Mouse (Mus musculus) v-Abl transformed pro-B cells (cell line): ENCODE measurements around the gene Mpc1.

Experiments
- in situ Hi-C, 2 experiments: fragments of 400-800 bp; cut with MboI; formaldehyde crosslinking; loops; one replicate each; pipeline ENCODE4 v1.15.1; 2025; ENCODE audit not compliant: unreplicated experiment in 2 of 2

Gene Mpc1

DNA sequence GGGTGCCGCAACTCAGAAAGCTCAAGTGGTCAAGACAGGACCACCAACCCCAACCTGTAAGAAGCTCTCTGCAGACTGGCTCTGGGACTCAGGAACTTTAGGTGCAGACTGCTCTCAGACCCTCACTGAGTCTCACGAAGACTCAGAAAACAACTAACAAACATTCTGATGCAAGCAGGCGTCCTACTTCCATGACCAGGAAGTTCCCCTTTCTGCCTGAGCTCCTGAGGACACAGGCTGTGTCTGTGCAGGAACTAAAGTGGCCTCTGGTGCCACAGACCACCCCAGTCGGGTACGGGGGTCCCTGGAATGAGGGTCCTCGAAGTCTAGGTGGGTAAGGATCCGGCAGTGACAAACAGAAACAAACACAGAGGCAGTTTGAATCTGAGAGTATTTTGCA, 6.0 kb upstream of the Mpc1 start:
- in situ Hi-C loops = loop anchor here in 1 of 2 experiments (5.0 kb wide), 1 partner anchor 36 kb away; the partner anchor contains the start of gene Sft2d1

DNA sequence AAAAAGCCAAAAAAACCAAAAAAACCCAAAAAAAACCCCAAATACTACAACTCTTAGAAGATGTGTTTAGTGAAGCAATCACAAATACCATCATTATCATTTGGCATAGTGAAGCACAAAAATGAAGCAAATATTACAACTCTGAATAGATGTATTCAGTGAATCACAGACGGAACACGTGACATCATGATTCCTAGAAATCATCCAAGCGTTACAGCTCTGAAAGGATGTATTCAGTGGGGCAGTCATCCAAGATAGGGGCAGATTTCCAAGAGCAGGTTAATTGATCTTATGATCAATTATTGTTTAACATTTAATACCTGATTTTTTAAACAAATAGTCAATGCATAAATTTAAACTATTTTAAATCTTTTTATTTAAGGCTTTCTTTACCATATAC, 5.4 kb upstream of the Mpc1 start:
- in situ Hi-C loops = loop anchor here in 1 of 2 experiments (5.0 kb wide), 1 partner anchor 35 kb away; the partner anchor contains the start of gene Sft2d1

DNA sequence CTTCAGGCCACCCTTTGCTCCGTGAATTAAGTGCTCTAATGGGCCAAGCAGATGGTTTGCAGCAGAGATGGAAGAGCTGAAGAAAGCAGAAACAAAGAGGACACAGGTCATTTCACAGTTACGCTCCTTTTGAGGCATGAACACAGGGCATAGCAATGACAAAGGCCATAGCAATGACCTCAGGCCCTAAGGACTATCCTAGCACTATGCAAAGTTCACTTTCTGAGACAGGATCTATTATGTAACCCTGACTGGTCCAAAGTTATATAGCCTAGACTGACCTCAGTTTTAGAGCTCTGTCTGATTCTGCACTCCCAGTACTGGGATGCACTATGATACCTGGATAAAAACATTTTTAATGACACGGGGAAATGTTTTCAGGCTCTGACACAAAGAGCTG, 4.3 kb upstream of the Mpc1 start:
- in situ Hi-C loops = loop anchor here in 1 of 2 experiments (5.0 kb wide), 1 partner anchor 34 kb away; the partner anchor contains the start of gene Sft2d1

DNA sequence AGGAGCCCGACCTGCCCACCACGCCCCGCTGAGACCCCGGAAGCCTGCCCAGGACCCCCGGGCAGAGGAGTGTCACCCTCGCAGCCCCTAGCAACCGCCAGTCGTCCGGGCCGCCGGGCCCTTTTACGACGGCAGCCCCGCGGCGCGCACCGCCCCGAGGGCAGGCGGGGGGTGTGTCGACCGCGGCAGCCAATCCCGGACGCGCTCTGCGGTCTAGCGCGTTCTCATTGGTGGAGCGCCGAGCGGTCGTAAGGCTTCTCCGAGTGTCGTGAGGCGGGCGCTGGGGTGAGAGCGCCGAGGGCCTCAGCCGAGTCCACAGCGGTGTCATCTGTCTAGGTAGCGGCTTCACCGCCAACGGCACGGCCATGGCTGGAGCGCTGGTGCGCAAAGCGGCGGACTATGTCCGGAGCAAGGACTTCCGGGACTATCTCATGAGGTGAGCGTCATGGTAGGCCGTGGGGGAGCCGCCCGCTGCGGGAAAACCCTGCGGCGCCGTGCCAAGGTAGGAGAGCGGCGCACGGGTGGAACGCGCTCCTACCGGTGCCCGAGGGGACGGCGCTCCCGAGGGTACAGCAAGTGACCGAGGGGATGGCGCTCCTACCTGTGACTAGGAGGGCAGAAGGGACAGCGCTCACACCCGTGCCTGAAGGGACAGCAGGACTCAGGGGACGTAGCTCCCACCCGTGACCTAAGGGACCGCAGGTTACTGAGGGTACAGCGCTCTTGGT, 986 bp downstream of the Mpc1 start:
- in situ Hi-C loops = no loop called here

DNA sequence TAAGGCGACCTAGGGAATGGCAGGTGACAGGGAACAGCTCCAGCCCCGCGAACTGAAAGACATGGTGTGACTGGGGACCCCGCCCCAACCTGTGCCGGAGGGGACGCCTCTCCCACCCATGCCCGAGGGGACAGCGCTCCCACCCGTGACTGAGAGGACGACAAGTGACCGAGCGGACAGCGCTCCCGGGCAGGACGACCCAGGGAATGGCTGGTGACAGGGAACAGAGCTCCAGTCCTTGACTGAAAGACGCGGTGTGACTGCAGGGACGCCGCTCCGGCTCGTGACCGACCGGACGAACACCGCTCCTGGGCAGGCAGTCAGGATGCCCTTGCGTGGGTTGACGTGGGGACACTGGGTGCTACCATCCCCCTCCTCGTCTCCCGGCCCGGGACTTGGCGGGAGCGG, 1.6 kb downstream of the Mpc1 start:
- in situ Hi-C loops = no loop called here

DNA sequence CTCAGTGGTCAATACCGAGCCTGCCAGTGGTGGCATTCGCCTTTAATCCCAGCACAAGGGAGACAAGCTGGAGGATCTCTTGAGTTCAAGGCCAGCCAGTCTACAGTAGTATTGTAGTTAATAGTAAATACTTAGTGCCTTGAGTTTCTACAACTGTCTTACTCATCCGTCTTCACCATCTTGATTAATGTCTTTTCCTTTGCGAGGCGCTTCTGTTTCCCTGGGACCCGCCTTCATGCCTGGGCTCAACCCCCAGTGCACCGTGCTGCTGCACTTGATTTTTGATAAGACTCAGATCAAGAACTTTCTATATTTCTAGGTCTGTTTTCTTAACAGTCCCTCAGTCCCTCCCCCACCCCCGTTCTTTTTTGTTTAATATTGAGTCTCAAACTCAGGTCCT, 2.4 kb downstream of the Mpc1 start:
- in situ Hi-C loops = no loop called here

DNA sequence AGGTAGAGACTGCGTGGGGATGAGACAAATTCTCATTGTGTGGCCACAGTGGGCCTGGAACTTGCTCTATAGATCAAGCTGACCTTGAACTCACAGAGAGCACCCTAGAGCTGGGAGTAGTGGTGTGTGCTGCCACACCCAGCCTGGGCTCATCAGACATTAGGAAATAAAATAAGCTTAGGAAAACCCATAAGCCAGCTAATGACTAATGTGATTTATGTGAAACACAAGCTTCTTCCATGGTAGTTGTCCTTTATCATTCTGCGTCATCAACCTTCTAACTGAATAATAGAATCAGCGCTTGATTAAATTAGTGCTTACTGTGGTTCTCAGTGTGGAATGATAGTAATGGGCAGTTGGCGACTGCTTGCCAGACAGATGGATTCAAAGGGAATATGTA, 4.3 kb downstream of the Mpc1 start:
- in situ Hi-C loops = no loop called here

DNA sequence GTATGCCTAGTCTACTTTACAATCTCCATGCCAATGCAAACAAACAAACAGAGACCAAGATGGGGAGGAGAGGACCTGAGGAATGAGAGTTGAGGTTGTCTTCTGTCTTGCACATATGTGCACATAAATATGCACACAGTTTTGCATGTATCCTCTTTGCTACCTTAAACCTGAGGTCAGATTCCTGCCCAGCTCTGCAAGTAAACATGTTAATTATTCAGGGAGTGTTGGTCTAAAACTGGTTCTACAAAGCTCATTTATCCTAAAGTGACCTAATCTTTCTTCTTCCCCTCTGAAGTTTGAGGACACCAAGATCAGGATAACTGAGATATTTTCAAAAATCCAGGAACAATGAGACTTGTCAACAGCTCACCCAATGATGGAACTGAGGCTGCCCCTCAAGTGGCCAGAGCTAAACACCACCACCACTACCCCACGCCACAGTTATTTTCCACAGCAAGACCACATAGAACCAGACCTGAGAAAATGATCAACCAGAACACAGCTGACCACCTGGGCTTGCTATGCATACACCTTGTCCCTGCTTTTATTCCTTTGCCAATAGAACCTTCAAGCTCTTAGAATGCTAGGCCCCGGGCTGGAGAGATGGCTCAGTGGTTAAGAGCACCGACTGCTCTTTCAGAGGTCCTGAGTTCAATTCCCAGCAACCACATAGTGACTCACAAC, 7.4 kb downstream of the Mpc1 start:
- in situ Hi-C loops = no loop called here

DNA sequence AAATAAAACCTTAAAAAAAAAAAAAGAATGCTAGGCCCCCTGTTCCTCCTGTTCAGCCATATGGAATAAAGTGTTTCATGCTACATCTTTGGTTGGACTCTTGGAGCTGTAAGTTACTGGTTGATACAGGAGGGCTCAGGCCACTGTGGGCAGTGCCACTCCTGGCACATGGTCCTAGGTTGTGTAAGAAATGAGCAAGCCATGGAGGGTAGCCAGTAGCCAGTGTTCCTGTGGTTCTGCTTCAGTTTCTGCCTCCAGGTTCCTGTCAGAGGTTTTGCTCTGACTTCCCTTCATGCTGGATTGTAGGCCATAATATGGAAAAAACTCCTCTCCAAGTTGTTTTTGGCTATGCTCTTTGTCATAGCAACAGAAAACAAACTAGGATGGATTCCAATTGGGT, 8.0 kb downstream of the Mpc1 start:
- in situ Hi-C loops = no loop called here

DNA sequence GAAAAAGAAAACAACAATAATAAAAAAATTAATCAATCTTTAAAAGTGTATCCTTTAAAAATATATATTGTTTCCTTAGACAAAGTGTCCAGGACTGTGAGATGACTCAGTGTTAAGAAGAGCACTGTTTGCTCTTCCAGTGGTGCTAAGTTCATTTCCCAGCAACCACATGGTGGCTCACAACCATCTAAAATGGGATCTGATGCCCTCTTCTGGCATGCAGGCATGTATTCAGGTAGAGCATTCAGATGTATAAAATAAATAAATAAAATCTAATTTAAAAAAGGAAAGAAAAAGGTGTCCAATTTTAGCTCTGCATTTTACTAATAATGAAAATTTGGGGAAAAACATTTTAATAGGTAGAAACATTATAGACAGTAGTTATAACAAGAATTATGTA, 13.1 kb downstream of the Mpc1 start:
- in situ Hi-C loops = no loop called here

DNA sequence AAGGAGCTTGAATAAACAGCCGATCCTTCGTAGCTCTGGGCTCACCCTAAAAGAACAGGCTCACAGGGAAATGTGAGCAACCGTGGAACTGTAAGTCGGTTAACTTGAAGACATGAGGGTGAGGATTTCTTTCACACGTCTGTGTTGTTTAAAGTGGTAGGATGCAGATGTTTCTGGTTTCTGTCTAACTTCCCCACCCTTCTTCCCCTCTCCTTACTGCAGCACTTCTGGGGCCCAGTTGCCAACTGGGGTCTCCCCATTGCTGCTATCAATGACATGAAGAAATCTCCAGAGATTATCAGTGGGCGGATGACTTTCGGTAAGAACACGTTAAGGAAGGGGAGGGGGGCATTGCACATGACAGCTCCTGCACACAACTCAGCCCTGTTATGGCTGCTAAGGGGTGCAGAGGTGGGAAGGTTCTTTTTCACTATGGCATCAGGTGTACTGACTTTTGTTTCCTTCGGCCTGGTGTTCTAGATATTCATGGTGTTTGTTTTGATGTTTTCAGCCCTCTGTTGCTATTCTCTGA, 13.7 kb downstream of the Mpc1 start:
- in situ Hi-C loops = no loop called here

DNA sequence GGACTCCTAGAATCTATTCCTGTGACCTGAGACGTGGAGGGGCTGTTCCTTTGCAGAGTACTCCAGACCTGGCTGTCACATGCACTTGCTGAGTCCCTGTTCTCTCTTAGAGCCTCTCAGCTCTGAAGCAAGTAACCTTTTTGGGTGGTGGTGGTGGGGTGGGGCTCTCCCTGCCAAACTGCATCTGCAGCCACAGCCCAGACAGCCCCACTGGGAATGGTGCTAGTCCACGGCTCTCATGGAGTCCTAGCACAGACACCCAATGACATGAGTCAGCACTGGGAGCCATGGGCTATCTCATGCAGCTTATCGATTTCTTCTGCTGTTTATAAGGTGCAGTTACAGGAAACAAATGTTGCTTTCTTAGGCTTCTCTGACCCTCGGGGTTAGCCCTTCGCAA, 15.0 kb downstream of the Mpc1 start:
- in situ Hi-C loops = no loop called here

DNA sequence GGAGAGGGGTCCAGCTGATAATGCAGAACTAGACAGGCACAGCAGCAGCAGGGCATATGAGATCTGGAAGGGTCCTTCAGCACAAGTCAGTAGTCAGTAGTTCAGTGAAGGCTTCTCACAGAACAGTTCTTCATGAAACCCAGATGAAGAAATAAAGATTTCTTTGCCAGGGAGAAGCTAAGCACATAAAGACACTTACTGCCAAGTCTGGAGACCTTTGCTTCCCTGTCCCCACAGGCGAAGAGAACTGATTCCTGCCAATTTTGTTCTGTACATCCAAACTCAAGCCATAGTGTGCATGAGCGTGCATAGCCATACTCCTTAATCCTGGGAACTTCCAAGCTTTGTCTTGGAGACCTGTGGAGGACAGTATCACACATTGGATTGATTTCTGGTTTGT, 15.6 kb downstream of the Mpc1 start:
- in situ Hi-C loops = no loop called here

DNA sequence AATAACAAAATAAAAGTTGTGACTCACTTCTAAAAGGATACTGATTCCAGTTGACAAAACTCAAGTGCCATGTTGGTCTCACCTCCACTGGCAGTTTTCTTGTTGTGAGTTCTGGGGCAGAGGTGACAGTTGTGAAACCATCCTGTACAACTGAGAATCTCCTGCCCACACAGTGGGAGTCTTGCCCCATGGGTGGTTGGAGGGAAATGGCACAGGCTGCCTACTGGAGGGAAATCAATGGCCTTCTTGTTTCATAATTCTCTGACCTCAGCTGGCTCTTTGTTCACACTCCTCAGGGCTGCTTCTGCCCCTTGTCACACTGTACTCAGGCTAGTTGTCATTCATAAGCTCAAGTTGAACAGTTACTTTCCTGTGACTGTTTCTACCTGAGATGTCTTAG, 16.8 kb downstream of the Mpc1 start:
- in situ Hi-C loops = no loop called here

DNA sequence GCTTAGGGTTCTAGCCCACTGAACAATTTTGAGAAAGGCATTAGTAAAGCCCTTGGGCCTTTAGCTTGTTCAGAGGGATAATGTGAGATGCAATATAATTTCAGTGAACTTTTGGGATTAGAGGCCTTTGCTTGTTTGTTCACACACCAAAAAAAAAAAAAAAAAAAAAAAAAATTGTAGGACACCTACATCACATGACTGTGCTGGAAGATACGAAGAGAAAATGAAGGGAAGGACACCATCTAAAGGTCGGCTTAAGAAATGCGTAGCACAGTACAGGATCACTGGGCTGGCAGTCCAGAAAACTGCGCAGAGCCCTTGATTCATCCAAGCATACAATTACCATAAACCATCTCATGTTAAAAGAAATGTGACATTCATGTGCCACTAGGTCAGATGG, 18.8 kb downstream of the Mpc1 start:
- in situ Hi-C loops = no loop called here

DNA sequence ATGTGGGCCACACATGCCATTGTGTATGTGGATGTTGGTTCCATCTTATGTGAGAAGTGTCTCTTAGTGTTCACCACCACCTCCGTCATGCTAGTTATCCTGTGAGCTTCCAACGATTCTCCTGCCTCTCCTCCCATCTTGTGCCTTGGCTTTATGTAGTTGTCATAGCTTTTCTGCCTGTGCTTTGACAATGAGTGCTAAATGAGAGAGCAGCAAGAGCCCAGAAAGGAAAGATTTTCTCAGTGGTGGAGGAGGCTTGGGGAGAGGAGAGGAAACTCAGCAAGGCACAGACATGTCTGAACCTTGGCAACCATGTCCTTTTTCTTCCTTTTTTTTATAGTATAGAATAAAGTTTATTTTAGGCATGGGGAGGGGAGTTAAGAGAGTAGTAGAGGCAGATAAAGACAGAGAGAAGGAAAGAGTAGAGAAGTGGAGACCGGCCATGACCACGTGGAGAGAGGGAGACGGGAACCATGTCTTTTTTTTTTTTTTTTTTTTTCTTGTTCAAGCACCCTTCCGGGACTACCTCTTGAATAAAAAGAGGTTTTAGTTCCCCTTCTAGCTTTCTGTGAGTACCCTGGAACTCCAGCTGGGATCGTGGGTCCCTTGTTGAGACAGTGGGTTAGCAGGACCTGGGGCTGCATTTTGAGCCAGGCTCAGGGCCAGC, 20.2 kb downstream of the Mpc1 start:
- in situ Hi-C loops = no loop called here

DNA sequence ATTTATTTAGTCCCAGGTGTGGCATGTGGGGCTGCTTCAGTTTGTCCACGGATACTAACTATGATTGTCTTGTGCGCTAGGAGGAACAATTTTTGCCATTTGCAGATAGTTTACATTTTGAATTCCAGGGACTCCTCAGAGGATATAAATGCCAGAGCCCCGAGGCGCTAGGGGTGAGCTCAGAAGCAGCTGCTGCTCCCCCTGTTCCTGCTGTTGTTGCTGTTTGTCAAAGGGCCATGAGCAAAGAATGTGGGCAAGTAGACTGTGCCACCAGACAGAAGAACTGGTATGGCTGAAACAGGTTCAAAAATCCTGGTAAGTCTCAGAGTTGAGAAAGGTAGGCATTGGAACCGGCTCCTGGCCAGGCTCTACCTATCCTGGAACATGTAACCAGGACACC, 21.0 kb downstream of the Mpc1 start:
- in situ Hi-C loops = no loop called here

DNA sequence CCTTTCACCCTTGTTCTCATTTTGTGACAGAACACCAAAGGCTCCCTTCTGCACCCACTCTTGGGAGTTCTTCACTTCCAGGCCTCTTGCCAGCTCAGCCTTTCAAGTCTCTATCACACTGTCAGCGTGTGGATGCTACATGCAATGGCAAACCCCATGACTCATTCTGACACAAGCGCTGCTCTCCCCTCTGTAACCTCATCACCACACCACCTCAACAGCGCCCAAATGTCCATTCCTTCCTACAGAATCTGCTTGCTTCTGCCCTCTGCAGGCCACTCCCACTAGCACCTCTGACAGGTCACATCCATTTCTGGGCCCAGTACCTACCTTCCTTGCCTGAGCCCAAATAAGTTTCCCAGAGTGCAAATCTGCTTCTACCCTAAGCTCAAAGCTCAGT, 23.1 kb downstream of the Mpc1 start:
- in situ Hi-C loops = no loop called here

DNA sequence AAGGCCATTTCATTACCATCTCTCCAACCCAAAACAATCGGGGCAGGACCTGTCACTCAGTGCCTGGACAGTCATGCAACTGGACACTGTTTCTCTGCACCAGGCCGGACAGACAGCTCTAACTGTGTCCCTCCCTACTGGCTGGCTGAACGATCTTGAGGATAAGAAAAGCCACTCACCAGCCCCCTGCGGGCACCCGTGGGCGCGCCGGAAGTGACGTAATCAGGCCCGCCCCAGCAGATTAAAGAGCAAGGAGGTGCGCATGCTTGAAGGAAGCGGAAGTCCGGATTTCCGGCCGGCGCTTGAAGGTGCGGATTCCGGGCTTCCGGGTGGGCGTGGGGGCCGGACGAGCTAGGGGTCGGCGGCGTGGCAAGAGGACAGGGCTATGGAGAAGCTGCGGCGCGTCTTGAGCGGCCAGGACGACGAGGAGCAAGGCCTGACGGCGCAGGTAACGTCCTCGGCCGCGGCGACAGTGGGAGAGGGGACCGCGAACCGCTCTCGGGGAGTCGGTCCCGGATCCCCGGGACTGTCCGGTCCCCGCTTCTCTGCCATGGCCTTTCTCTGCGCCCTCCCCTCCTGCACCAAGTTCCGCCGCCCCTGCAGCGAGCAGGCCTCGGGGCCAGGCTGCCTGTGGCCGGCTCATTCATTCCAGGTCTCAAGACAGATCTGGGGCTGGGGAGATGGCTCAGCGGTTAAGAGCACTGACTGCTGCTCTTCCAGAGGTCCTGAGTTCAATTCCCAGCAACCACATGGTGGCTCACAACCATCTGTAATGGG, 28.3 kb downstream of the Mpc1 start, which contains the start of gene Sft2d1:
Gene Sft2d1 (plus strand): TSS at position 265 of the 777 bp plus-strand sequence.
- in situ Hi-C loops = loop anchor here in 1 of 2 experiments (5.0 kb wide), 1 partner anchor 34 kb away; no protein-coding TSS in a partner anchor

DNA sequence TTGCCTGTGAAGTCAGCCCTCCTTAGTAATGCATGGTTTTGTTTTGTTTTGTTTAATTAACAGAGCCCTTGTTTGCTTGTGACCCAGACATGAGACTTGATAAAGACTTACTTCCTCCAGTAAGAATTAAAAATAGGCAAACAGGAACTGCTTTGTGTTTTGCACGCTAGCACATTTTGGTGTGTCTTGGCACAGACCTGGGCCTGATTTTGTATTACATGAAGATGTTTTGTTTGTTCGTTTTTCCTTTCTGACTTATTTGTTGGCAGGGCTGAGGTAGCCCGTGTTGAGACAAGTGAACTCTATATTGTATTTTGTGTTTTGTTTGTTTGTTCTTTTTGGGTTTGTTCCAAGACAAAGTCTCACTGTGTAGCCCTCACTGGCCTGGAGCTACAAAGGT, 29.0 kb downstream of the Mpc1 start:
- in situ Hi-C loops = loop anchor here in 1 of 2 experiments (5.0 kb wide), 1 partner anchor 34 kb away; no protein-coding TSS in a partner anchor
